Mouse (Mus musculus): ENCODE results near the gene Tacr1. TPM values are rescaled to one million over a fixed set of nuclear protein-coding genes. Genes with fewer than 3 reads are reported as not detected.

Gene Tacr1
- polyA plus RNA-seq, 1 experiment: not detected

DNA sequence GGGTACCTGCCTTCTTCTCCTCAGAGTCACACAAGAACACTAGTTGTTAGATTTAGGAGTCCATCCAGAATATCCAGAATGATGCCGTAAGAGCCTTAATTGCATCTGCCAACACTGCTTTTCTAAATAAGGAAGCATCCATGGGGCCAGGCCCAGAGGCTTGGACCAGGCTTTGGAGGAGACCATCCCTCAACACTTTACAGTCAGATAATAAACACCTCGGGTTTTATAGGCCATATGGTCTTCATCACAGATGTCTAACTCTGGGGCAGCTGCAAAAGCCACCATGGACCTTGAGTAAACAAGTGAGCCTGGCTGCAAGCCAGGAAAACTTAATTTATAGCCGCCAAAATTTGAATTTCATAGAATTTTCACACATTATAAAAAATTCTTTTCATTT lies 53.1 kb downstream of the Tacr1 start:
- TF ChIP-seq CTCF (IDR thresholded peaks at IDR 0.05; ENCODE audit: low read depth, low read length): no peak
- no peak for TF ChIP-seq POLR2A (IDR thresholded peaks at IDR 0.05; ENCODE audit: borderline replicate concordance, low read depth, low read length)
- H3K4me1 ChIP-seq (ENCODE audit: control insufficient read depth, insufficient read depth, low read length): no peaks in the 10 kb centered on the region
- H3K4me3 ChIP-seq (ENCODE audit: insufficient read depth, low read length): no peak overlapping the region
- no peak overlapping the region for H3K27ac ChIP-seq (ENCODE audit: insufficient read depth, low read depth, low read length)

DNA sequence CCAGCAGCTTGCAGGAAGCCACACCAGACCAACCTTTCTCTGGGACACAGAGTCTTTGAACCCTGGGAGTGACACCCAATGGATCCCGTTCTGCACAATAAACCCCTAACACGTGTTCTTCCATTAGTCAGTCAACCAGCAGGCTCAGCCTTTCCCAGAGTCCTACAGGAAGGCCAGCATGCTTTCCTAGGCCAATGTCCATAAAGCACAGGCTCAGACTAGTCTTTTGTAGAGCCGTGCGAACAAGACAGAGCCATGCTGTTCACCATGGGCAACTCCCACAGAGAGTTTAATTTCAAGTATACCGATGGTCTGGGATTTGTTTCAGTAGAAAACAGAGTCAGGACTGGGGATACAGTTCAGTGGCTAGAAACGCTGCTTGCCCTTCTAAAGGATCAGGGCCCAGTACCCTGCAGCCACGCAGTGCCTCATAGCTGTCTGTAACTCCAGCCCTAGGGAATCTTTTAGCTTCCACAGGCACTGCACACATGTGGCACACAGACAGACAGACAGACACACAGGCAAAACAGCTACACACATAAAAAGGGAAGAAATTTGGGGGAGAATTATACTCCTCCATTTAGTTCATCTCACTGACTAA lies 55.1 kb downstream of the Tacr1 start:
- TF ChIP-seq POLR2A (IDR thresholded peaks at IDR 0.05; ENCODE audit: borderline replicate concordance, low read depth, low read length): no peak
- no peak for TF ChIP-seq CTCF (IDR thresholded peaks at IDR 0.05; ENCODE audit: low read depth, low read length)
- no peak overlapping the region for H3K27ac ChIP-seq (ENCODE audit: insufficient read depth, low read depth, low read length)
- H3K4me3 ChIP-seq (ENCODE audit: insufficient read depth, low read length): no peak overlapping the region
- no peaks in the 10 kb centered on the region for H3K4me1 ChIP-seq (ENCODE audit: control insufficient read depth, insufficient read depth, low read length)

- no peak for TF ChIP-seq CTCF (IDR thresholded peaks at IDR 0.05; ENCODE audit: low read depth, low read length)
- H3K4me1 ChIP-seq (ENCODE audit: control insufficient read depth, insufficient read depth, low read length): no peaks in the 10 kb centered on the region
- H3K27ac ChIP-seq (ENCODE audit: insufficient read depth, low read depth, low read length): no peak overlapping the region
- H3K4me3 ChIP-seq (ENCODE audit: insufficient read depth, low read length): no peak overlapping the region
These were observed 56.7 kb downstream of the Tacr1 start for GRCm38 (mm10) chr6:82458762-82459389.

DNA sequence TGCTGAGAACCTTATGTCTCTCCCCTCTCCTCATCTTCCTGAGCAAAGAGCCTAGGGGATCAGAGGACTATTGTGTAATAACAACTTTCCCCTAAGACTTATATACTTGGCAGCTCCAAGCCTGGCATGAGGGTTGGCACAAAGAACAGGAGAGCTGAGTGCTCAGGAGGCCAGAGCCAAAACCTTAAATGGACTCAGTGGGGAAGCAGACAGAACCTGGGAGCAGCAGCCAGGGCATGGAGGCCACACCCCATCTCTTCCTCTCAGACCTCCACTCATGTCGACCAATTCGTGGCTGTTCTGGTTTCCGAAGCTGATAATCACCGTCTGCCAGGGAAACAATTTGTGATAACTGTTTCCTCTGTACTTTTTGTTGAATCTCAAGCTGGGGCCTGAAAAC lies 61.0 kb downstream of the Tacr1 start:
- no peak for TF ChIP-seq CTCF (IDR thresholded peaks at IDR 0.05; ENCODE audit: low read depth, low read length)
- TF ChIP-seq POLR2A (IDR thresholded peaks at IDR 0.05; ENCODE audit: borderline replicate concordance, low read depth, low read length): no peak
- Histone ChIP-seq H3K4me3 (ENCODE audit: insufficient read depth, low read length) (no peak overlapping the region), H3K27ac (ENCODE audit: insufficient read depth, low read depth, low read length) (no peak overlapping the region), H3K4me1 (ENCODE audit: control insufficient read depth, insufficient read depth, low read length) (no peaks in the 10 kb centered on the region)

- TF ChIP-seq POLR2A (IDR thresholded peaks at IDR 0.05; ENCODE audit: borderline replicate concordance, low read depth, low read length) (no peak), CTCF (IDR thresholded peaks at IDR 0.05; ENCODE audit: low read depth, low read length) (no peak)
- Histone ChIP-seq H3K4me1 (ENCODE audit: control insufficient read depth, insufficient read depth, low read length) (no peaks in the 10 kb centered on the region), H3K4me3 (ENCODE audit: insufficient read depth, low read length) (no peak overlapping the region), H3K27ac (ENCODE audit: insufficient read depth, low read depth, low read length) (no peak overlapping the region)
These were observed 72.3 kb downstream of the Tacr1 start for GRCm38 (mm10) chr6:82474477-82474876.

DNA sequence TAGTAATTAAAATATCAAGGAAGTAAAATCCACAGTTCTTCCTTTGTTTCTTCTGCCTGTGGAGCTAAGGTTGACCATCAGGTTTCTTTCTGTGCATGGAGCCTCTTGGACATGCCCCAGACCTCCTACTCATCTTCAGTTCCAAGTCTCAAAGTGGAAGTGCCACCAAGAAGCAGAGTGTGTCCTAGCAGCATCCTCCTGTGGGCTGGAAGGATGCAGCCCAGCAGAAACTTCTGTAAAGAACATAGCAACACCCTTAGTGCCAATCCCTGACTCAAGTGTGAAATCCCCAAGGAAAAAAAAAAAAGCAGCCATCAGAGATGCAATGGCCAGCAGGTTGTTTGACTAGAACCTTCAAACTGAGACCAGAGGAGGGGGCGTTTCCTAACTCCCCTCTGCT lies 81.7 kb downstream of the Tacr1 start:
- H3K4me1 ChIP-seq (ENCODE audit: control insufficient read depth, insufficient read depth, low read length): no peaks in the 10 kb centered on the region
- TF ChIP-seq CTCF (IDR thresholded peaks at IDR 0.05; ENCODE audit: low read depth, low read length): no peak
- TF ChIP-seq POLR2A (IDR thresholded peaks at IDR 0.05; ENCODE audit: borderline replicate concordance, low read depth, low read length): no peak
- H3K4me3 ChIP-seq (ENCODE audit: insufficient read depth, low read length): no peak overlapping the region
- no peak overlapping the region for H3K27ac ChIP-seq (ENCODE audit: insufficient read depth, low read depth, low read length)

GRCm38 (mm10) chr6:82494481-82494880 lies 92.3 kb downstream of the Tacr1 start:
- H3K27ac ChIP-seq (ENCODE audit: insufficient read depth, low read depth, low read length): no peak overlapping the region
- TF ChIP-seq CTCF (IDR thresholded peaks at IDR 0.05; ENCODE audit: low read depth, low read length) (no peak), POLR2A (IDR thresholded peaks at IDR 0.05; ENCODE audit: borderline replicate concordance, low read depth, low read length) (no peak)
- no peaks in the 10 kb centered on the region for H3K4me1 ChIP-seq (ENCODE audit: control insufficient read depth, insufficient read depth, low read length)
- H3K4me3 ChIP-seq (ENCODE audit: insufficient read depth, low read length): no peak overlapping the region

- no peak for TF ChIP-seq CTCF (IDR thresholded peaks at IDR 0.05; ENCODE audit: low read depth, low read length)
- TF ChIP-seq POLR2A (IDR thresholded peaks at IDR 0.05; ENCODE audit: borderline replicate concordance, low read depth, low read length): no peak
- Histone ChIP-seq H3K4me3 (ENCODE audit: insufficient read depth, low read length) (no peak overlapping the region), H3K27ac (ENCODE audit: insufficient read depth, low read depth, low read length) (no peak overlapping the region), H3K4me1 (ENCODE audit: control insufficient read depth, insufficient read depth, low read length) (no peaks in the 10 kb centered on the region)
These were observed 108.8 kb downstream of the Tacr1 start for GRCm38 (mm10) chr6:82510843-82511416.

DNA sequence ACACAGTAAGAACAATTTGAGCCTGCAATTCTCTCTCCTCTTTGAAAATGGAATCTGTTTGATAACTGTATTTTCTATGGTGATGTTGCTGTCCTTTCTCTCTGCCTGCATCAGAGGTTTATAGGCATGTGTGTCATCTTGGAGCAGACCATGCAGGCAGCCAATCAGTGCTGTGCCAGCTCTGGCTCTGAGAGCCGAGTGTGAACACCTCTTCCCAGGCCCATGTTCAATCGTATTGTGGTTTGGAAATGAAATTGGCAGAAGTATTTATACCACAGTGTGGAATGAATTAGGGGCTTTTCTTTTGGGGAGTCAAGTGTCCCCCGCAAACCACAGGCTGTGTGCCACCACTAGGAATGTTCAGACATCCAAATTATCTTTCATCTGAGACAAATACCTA lies 117.5 kb downstream of the Tacr1 start:
- TF ChIP-seq POLR2A (IDR thresholded peaks at IDR 0.05; ENCODE audit: borderline replicate concordance, low read depth, low read length): no peak
- TF ChIP-seq CTCF (IDR thresholded peaks at IDR 0.05; ENCODE audit: low read depth, low read length): no peak
- H3K4me1 ChIP-seq (ENCODE audit: control insufficient read depth, insufficient read depth, low read length): no peaks in the 10 kb centered on the region
- H3K4me3 ChIP-seq (ENCODE audit: insufficient read depth, low read length): no peak overlapping the region
- H3K27ac ChIP-seq (ENCODE audit: insufficient read depth, low read depth, low read length): no peak overlapping the region

DNA sequence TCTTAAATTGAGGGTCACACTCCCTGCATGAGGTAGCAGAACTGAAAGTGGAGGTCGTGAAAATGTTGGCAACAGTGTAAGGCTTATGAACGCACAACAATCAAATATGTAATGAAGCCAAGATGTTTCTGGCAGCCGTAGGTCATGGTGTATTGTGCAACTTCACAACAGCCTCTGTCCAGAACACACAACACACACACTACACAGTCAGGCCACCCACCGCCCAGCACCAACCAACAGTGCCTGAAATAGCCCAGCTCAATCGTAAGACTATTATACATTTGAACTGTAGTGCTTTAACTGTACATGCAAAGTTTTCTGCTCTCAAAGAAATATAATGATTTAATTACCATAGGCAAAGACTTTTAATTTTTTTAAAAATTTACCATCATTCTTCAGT lies 120.4 kb downstream of the Tacr1 start:
- Histone ChIP-seq H3K4me3 (ENCODE audit: insufficient read depth, low read length) (no peak overlapping the region), H3K27ac (ENCODE audit: insufficient read depth, low read depth, low read length) (no peak overlapping the region), H3K4me1 (ENCODE audit: control insufficient read depth, insufficient read depth, low read length) (no peaks in the 10 kb centered on the region)
- TF ChIP-seq CTCF (IDR thresholded peaks at IDR 0.05; ENCODE audit: low read depth, low read length) (no peak), POLR2A (IDR thresholded peaks at IDR 0.05; ENCODE audit: borderline replicate concordance, low read depth, low read length) (no peak)

Measured in bone marrow macrophage, adult 2 months (primary cell).